In genomic region chr6:70955841-70956240, GRCm38 (mm10) we compare ENCODE assay signal across 10 mouse cellular contexts. TPM values are rescaled to one million over a fixed set of nuclear protein-coding genes. Genes with fewer than 3 reads are reported as not detected.
DNase-seq lines count a peak whose midpoint lies in the region; ATAC-seq and TF ChIP-seq lines count a peak whose summit lies in the region.
"Had no signal": no experiment of that assay in that cellular context is flagged by ENCODE, and none has a peak within 500 bp of the region (broad histone marks: within the 10 kb centered on the region; RNA-seq: fewer than 3 reads in every experiment).

No protein-coding gene starts in this region.

- no peak overlapping the region for H3K27ac ChIP-seq in heart, embryonic 15.5 days
- H3K27ac ChIP-seq in cortical plate, adult 2 months (ENCODE audit: insufficient read depth, low read length) = no peak overlapping the region
- no peak overlapping the region for H3K27ac ChIP-seq in hindbrain, embryonic 12.5 days
- H3K27ac ChIP-seq in midbrain, embryonic 10.5 days (replicated peaks) = no peak overlapping the region

- TF ChIP-seq POLR2A in cortical plate, adult 2 months (IDR thresholded peaks at IDR 0.05; ENCODE audit: extremely low read depth, insufficient read depth, low read length) = no peak

- no peak for TF ChIP-seq CTCF in cortical plate, adult 2 months (IDR thresholded peaks at IDR 0.05; ENCODE audit: extremely low read depth, insufficient read depth, low read length)

- WGBS in heart, embryonic 15.5 days = 3% methylated on average over 12 of the region's 12 CpGs
- WGBS in hindbrain, embryonic 12.5 days = 2% methylated on average over 12 of the region's 12 CpGs
- WGBS in midbrain, embryonic 10.5 days = 2% methylated on average over 12 of the region's 12 CpGs

- intact Hi-C loops in heart, postnatal 10 days (cut with DNase I) = no loop called here

- peaks cover 86% of the 10 kb centered on the region for H3K27me3 ChIP-seq in heart, embryonic 15.5 days
- H3K27me3 ChIP-seq in hindbrain, embryonic 12.5 days = peaks cover 75% of the 10 kb centered on the region
- H3K27me3 ChIP-seq in midbrain, embryonic 10.5 days (ENCODE audit: low read depth, poor library complexity, severe bottlenecking) = peaks cover 85% of the 10 kb centered on the region
- H3K27me3 ChIP-seq: CH12.LX had no signal

- peak overlapping the region; percentile 71 for H3K4me2 ChIP-seq in heart, embryonic 15.5 days
- H3K4me2 ChIP-seq in hindbrain, embryonic 12.5 days (replicated peaks) = peak overlapping the region; percentile 87

- ATAC-seq in heart, embryonic 15.5 days (replicated peaks; ENCODE audit: insufficient number of reproducible peaks, insufficient read depth, low FRiP score, low read depth) = no peak
- no peak for ATAC-seq in hindbrain, embryonic 12.5 days (ENCODE audit: low FRiP score)
- no peak for ATAC-seq in granulocyte monocyte progenitor cell, adult 5-6 weeks (replicated peaks; ENCODE audit: poor library complexity, severe bottlenecking)

- no peaks in the 10 kb centered on the region for H3K36me3 ChIP-seq in heart, embryonic 15.5 days
- H3K36me3 ChIP-seq in hindbrain, embryonic 12.5 days = no peaks in the 10 kb centered on the region
- H3K36me3 ChIP-seq in midbrain, embryonic 10.5 days = no peaks in the 10 kb centered on the region

- DNase-seq in heart, postnatal 10 days = no peak
- DNase-seq in midbrain, embryonic 10.5 days (ENCODE audit: low spot score) = no peak
- no peak for DNase-seq in ovary, postnatal 10 days (ENCODE audit: low spot score)
- no peak for DNase-seq in kidney, postnatal 14 days

- H3K9me3 ChIP-seq in heart, embryonic 15.5 days (replicated peaks) = no peaks in the 10 kb centered on the region
- H3K9me3 ChIP-seq in hindbrain, embryonic 12.5 days (replicated peaks) = no peaks in the 10 kb centered on the region
- no peaks in the 10 kb centered on the region for H3K9me3 ChIP-seq in midbrain, embryonic 10.5 days (replicated peaks)

- H3K4me1 ChIP-seq in heart, embryonic 15.5 days (replicated peaks) = peaks cover 13% of the 10 kb centered on the region
- H3K4me1 ChIP-seq in cortical plate, adult 2 months (ENCODE audit: control insufficient read depth, insufficient read depth, low read length) = no peaks in the 10 kb centered on the region
- H3K4me1 ChIP-seq in hindbrain, embryonic 12.5 days = peaks cover 9% of the 10 kb centered on the region
- H3K4me1 ChIP-seq in midbrain, embryonic 10.5 days = peaks cover 16% of the 10 kb centered on the region

- H3K9ac ChIP-seq in heart, embryonic 15.5 days = no peak overlapping the region
- no peak overlapping the region for H3K9ac ChIP-seq in hindbrain, embryonic 12.5 days

- peak overlapping the region; percentile 46 for H3K4me3 ChIP-seq in heart, embryonic 15.5 days
- H3K4me3 ChIP-seq in cortical plate, adult 2 months (ENCODE audit: insufficient read depth, low read length) = peak overlapping the region; percentile 4; the same call in 1 of the 2 replicates
- peak overlapping the region; percentile 46 for H3K4me3 ChIP-seq in hindbrain, embryonic 12.5 days
- peak overlapping the region; percentile 65 for H3K4me3 ChIP-seq in midbrain, embryonic 10.5 days

RNA-seq across cellular contexts. Expression of gene Foxi3, which starts 0.5 kb away (rescaled TPM):
- polyA plus RNA-seq in heart, embryonic 15.5 days (2015; fragmentation: Nextera tagmentation; extraction: Ambion mirVana) = not detected in 2 replicates
- total RNA-seq in heart, postnatal 10 days (2021) = not detected
- polyA plus RNA-seq in cortical plate, adult 2 months (2012; rRNA removed) = not detected in 2 replicates
- polyA plus RNA-seq in hindbrain, embryonic 12.5 days (2016; fragmentation: Nextera tagmentation; extraction: Ambion mirVana) = not detected in 2 replicates
- polyA plus RNA-seq in midbrain, embryonic 10.5 days (2016; fragmentation: Nextera tagmentation; extraction: Ambion mirVana) = 0.10 TPM in 1 of 2 replicates, not detected in the other
- not detected in 2 replicates for total RNA-seq in granulocyte monocyte progenitor cell, adult 5-6 weeks (2014; fragmentation: Nextera tagmentation)
- total RNA-seq in granulocyte monocyte progenitor cell, adult 5-6 weeks (2017) = not detected in 2 replicates
- total RNA-seq: CH12.LX; hematopoietic stem cell, adult 5-6 weeks had no signal

RNA-seq across cellular contexts. Expression of gene Tex37, which starts 37.1 kb away (rescaled TPM):
- polyA plus RNA-seq in heart, embryonic 15.5 days (2015; fragmentation: Nextera tagmentation; extraction: Ambion mirVana) = not detected in 2 replicates
- total RNA-seq in heart, postnatal 10 days (2021) = not detected
- polyA plus RNA-seq in cortical plate, adult 2 months (2012; rRNA removed) = not detected in 2 replicates
- not detected in 2 replicates for polyA plus RNA-seq in hindbrain, embryonic 12.5 days (2016; fragmentation: Nextera tagmentation; extraction: Ambion mirVana)
- not detected in 2 replicates for polyA plus RNA-seq in midbrain, embryonic 10.5 days (2016; fragmentation: Nextera tagmentation; extraction: Ambion mirVana)
- total RNA-seq in granulocyte monocyte progenitor cell, adult 5-6 weeks (2014; fragmentation: Nextera tagmentation) = not detected in 2 replicates
- total RNA-seq in granulocyte monocyte progenitor cell, adult 5-6 weeks (2017) = not detected in 2 replicates
- total RNA-seq: CH12.LX; hematopoietic stem cell, adult 5-6 weeks had no signal

Comparison
In these comparisons a context has a peak if more than half of its experiments do, and no peak if none do; other contexts are left out.
1. H3K4me3 ChIP-seq: peak in every context shown above with its lines; median percentile 65 in midbrain, embryonic 10.5 days; 46 in heart, embryonic 15.5 days; 46 in hindbrain, embryonic 12.5 days; 4 in cortical plate, adult 2 months.